Mouse (Mus musculus) midbrain, embryonic 10.5 days (tissue): Measurements from ENCODE around the gene Ntrk1. TPM values are rescaled to one million over a fixed set of nuclear protein-coding genes. Genes with fewer than 3 reads are reported as not detected.

Source experiments
- DNase-seq: peaks from one replicate; pipeline ENCODE4 v3.0.0-alpha.2; 2017; ENCODE audit warnings: low spot score
- H3K27ac ChIP-seq: fragments of 300-500 bp; sonication (generic); replicated peaks from 2 replicates; pipeline ENCODE4 v1.5.1; 2016; ENCODE audit warnings: mild to moderate bottlenecking
- H3K27me3 ChIP-seq: fragments of 300-500 bp; sonication (generic); 2 replicates; pipeline ENCODE4 v1.6.1; 2016; ENCODE audit warnings: low read depth, mild to moderate bottlenecking; ENCODE audit not compliant: poor library complexity, severe bottlenecking
- H3K36me3 ChIP-seq: fragments of 300-500 bp; sonication (generic); 2 replicates; pipeline ENCODE4 v1.6.1; 2016; ENCODE audit warnings: mild to moderate bottlenecking, moderate library complexity
- H3K4me1 ChIP-seq: fragments of 300-500 bp; sonication (generic); 2 replicates; pipeline ENCODE4 v1.6.1; 2016
- H3K4me3 ChIP-seq: fragments of 300-500 bp; sonication (generic); 2 replicates; pipeline ENCODE4 v1.5.1; 2016; ENCODE audit warnings: mild to moderate bottlenecking, moderate library complexity
- H3K9me3 ChIP-seq: fragments of 300-500 bp; sonication (generic); replicated peaks from 2 replicates; pipeline ENCODE4 v1.6.1; 2016; ENCODE audit warnings: mild to moderate bottlenecking
- WGBS: fragments of 180-500 bp; shearing (Covaris S2); methylation state at CpG from one replicate; pipeline ENCODE4 v1.1.7; 2016; 5-methylcytosine and 5-hydroxymethylcytosine counted together
- polyA plus RNA-seq: library from polyadenylated mRNA; unstranded; fragments of >200 nt; fragmentation: Nextera tagmentation; extraction: Ambion mirVana; gene quantifications from 2 replicates; pipeline ENCODE4 v1.2.1, GENCODE M21; 2016

The Ntrk1 gene
- polyA plus RNA-seq, 1 experiment from 2014 or later, result 4.9 TPM

DNA sequence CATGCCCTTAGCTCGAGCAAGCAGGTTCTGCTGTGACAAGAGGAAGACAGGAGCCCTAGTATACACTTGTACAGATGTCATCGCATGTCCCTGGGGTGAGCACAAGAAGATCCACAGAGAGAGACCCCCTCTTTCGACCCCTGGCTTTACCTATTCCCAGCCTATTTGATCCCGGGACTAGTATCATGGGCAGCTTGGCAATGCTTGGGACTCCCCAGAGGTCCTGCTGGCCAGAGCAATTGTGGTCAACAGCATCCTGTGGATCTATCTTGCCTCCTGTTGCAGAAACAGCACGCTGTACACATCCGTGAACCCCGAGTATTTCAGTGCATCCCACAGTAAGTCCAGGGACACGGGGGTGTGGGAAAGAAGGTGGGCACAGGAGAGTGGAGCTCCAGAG, 16.3 kb upstream of the Ntrk1 start:
- H3K4me1 ChIP-seq, result peaks cover 15% of the 10 kb centered on the region
- no peaks in the 10 kb centered on the region for H3K9me3 ChIP-seq
- no peaks in the 10 kb centered on the region for H3K36me3 ChIP-seq
- DNase-seq, result no peak
- H3K27me3 ChIP-seq, result peaks cover 100% of the 10 kb centered on the region
- 84% methylated on average over 8 of the region's 8 CpGs for WGBS
- no peak overlapping the region for H3K4me3 ChIP-seq
- no peak overlapping the region for H3K27ac ChIP-seq

DNA sequence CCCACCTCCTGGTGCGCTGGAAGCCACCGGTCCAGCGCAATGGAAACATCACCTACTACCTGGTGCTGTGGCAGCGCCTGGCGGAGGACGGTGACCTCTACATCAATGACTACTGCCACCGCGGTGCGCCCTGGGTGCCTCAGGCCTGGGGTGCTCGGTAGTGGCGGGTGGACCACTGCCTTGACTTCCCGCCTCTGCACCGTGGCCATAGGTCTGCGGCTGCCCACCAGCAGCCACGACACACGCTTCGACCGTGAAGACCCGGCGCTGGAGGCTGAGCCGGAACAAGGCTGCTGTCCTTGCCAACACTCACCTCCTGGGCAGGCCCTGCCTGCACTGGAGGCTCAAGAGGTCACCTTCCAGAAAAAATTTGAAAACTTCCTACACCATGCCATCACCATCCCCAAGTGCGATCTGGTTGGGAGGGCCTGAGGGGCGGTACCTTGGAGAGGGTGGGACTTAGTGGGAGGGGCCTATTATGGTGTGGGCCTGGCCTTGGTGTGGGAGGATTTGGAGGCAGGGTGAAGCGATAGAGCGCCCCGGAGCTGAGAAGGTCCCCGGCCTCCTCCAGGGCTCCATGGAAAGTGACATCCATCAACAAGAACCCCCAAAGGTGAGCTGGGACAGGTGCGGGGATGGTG, 14.5 kb upstream of the Ntrk1 start:
- H3K4me3 ChIP-seq, result peak overlapping the region; percentile 40
- no peaks in the 10 kb centered on the region for H3K36me3 ChIP-seq
- H3K27ac ChIP-seq, result no peak overlapping the region
- peaks cover 100% of the 10 kb centered on the region for H3K27me3 ChIP-seq
- 3% methylated on average over 28 of the region's 28 CpGs for WGBS
- H3K9me3 ChIP-seq, result no peaks in the 10 kb centered on the region
- DNase-seq, result no peak
- peaks cover 15% of the 10 kb centered on the region for H3K4me1 ChIP-seq

DNA sequence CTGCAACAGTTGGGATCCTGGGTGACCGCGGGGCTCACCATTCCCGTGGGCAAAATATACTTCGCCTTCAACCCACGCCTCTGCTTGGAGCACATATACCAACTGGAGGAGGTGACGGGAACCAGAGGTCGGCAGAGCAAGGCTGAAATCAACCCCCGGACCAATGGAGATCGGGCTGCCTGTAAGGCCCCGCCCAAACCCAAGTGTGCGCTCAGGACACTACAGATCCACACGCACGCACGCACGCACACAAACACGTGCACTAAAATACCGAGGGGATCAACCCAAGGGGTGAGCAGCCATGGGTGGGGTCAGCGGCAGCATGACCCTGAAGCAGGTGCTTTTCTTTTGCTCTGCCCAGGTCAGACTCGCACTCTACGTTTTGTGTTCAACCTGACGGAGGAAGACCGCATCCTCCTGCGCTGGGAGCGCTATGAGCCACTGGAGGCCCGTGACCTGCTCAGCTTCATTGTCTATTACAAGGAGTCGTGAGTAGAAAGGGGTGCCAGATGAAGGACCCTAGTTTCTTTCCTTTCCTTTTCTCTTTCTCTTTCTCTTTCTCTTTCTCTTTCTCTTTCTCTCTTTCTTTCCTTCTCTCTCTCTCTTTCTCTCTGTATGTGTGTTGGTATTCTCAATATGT, 9.2 kb upstream of the Ntrk1 start:
- H3K27ac ChIP-seq, result no peak overlapping the region
- H3K4me1 ChIP-seq, result peaks cover 15% of the 10 kb centered on the region
- H3K9me3 ChIP-seq, result no peaks in the 10 kb centered on the region
- no peaks in the 10 kb centered on the region for H3K36me3 ChIP-seq
- no peak for DNase-seq
- 4% methylated on average over 26 of the region's 26 CpGs for WGBS
- H3K4me3 ChIP-seq, result peak overlapping the region; percentile 42
- H3K27me3 ChIP-seq, result peaks cover 100% of the 10 kb centered on the region

DNA sequence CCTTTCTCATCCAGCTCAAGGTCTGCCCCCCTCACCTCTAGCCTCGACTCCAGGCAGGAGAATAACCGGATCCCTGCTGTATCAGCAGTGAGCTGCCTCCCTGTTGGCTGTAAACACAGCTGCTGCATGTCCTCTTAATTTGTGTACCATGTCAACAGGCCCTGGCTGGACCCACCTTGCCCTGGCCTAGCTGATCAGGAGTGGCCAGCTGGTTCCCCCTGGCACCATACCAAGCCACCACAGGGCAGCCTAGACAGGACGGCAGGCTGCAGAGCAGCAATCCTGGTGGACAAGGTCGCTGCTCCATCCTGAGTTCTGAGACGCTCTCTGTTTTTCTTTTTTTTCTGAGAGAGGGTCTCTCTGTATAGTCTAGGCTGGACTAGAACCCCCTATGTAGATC, 6.7 kb upstream of the Ntrk1 start:
- Histone ChIP-seq H3K9me3 (no peaks in the 10 kb centered on the region), H3K27ac (no peak overlapping the region), H3K27me3 (peaks cover 100% of the 10 kb centered on the region), H3K36me3 (no peaks in the 10 kb centered on the region), H3K4me1 (peaks cover 35% of the 10 kb centered on the region), H3K4me3 (no peak overlapping the region)
- 60% methylated on average over 5 of the region's 5 CpGs for WGBS
- DNase-seq, result no peak

DNA sequence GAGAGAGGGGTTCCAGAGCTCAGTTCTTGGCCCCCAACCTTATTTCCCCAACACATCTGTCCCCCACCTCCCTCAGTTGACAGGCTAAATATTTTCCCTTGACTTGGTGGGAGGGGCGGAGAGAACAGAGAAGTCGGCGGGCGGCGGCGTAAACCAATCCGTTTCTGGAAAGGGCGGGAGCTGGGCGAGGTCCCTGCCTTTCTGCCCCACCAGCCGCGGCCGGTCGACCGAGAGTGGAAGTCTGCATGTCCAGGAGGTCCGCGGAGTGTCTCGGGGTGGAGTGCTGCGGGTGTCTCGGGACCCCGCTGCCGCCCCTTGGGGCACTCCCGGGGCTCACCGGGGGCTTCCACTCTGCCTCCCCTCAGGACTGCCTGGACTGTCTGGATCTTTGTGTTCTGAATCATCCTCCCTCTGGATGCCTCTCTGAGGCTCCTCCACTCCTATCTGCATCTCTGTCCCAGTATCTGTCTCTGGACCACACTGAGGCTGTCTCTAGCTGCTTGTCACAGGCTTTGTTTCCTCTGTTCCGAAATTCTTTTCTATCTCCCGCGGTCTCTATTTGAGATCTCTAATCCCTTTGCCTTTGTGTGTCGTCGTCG, 1.9 kb upstream of the Ntrk1 start, which contains the start of gene Insrr:
Gene Insrr, plus strand, starts transcription at position 216 of the 599 bp plus-strand sequence.
- peak; percentile 55 for DNase-seq
- WGBS, result 0% methylated on average over 29 of the region's 29 CpGs
- Histone ChIP-seq H3K27ac (peak within 1 kb of the TSS; percentile 72), H3K27me3 (peaks cover 100% of the 10 kb centered on the region), H3K9me3 (no peaks in the 10 kb centered on the region), H3K36me3 (no peaks in the 10 kb centered on the region), H3K4me1 (peaks cover 43% of the 10 kb centered on the region), H3K4me3 (peak within 1 kb of the TSS; percentile 51)

DNA sequence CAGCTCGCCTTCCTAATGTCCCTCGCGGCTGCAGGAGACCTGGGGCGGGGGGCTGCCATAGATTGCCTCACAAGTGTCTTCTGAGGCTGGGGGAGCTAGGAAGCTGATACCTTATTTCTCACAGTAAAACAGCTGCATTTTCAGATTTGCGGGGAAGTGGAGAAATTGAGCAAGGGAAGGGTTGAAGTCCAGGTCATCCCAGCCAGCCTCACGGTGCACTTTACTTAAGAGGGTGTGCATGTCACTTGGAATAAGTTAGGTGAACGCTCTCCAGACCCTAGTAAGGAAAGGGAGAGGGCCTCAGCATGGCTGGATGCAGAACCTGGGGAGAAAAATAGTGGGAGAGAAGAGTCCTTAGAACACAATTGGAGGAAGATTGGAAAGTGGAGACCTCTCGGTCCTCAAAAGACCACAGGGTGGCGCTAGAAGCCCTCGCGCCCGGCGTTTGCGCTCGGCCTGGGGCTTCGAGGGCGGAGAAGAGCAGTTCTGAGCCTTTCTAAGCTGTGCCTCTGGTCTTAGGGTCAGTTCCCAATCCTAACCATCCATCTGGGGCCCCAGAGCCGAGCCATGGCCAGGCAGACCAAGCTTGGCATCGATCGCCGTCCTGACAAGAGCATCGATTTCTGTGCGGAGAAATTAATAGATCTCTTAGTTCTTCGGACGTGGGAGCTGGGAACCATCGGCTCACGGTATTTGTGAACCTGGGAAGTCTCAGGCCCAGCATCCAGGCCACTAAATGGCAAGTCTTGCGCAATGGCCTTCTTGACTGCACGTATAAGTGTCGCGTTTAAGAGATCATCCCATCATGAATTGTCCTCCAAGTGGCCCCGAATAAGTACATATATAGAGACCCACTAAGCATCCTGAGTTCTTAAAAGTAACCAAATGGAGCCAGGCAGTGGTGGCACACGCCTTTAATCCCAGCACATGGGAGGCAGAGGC, 645 bp upstream of the Ntrk1 start:
- Histone ChIP-seq H3K27ac (no peak overlapping the region; the same call in 1 of the 2 replicates), H3K4me3 (peak overlapping the region; percentile 47), H3K4me1 (peaks cover 43% of the 10 kb centered on the region), H3K36me3 (no peaks in the 10 kb centered on the region), H3K27me3 (peaks cover 100% of the 10 kb centered on the region), H3K9me3 (no peaks in the 10 kb centered on the region)
- 13% methylated on average over 33 of the region's 33 CpGs for WGBS
- peak; percentile 80 for DNase-seq

DNA sequence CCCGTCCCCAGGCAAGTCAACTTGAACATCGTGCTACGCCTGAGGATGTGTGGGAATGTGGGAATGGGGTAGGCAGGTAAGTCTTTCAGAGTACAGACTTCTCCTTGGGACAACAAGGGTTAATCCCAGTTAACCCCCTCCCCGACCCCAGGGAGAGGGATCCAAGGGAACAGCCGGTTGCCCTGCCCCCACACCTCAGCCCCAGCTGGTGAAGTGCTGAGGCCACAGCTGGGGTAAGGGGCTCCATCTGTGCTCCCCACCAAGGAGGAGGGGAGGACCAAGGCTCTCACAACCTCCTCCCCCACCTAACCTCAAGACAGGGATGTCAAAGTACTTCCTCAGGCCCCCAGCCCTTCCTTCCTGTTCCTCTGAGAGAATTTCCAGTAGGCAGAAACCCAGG, 5.2 kb downstream of the Ntrk1 start:
- no peak for DNase-seq
- peaks cover 25% of the 10 kb centered on the region for H3K4me1 ChIP-seq
- WGBS, result 26% methylated on average over 5 of the region's 5 CpGs
- no peaks in the 10 kb centered on the region for H3K36me3 ChIP-seq
- no peak overlapping the region for H3K4me3 ChIP-seq
- H3K27me3 ChIP-seq, result peaks cover 62% of the 10 kb centered on the region
- no peaks in the 10 kb centered on the region for H3K9me3 ChIP-seq
- H3K27ac ChIP-seq, result peak overlapping the region; percentile 43; the same call in 1 of the 2 replicates

DNA sequence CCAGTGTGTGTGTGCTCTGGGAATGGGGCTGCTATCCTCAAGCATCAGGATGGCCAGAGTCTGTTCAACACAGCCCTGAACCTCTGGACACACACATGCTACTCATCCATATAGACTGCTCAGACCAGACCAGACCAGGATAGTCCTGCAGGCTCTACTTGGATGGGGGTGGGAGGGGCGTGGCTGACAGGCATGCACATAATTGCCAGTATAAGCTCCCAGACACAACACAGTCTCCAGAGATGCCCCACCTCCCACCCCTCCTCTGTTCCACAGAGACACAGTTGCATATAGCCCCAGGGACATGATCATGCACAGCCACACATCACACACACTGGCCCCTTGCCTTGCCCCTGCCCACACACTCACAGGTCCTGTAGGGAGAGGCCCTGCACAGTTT, 5.7 kb downstream of the Ntrk1 start:
- Histone ChIP-seq H3K4me1 (peaks cover 20% of the 10 kb centered on the region), H3K4me3 (no peak overlapping the region), H3K9me3 (no peaks in the 10 kb centered on the region), H3K36me3 (no peaks in the 10 kb centered on the region), H3K27me3 (peaks cover 57% of the 10 kb centered on the region), H3K27ac (peak overlapping the region; percentile 43; the same call in 1 of the 2 replicates)
- DNase-seq, result no peak
- WGBS, result 82% methylated on average over 1 of the region's 1 CpGs

DNA sequence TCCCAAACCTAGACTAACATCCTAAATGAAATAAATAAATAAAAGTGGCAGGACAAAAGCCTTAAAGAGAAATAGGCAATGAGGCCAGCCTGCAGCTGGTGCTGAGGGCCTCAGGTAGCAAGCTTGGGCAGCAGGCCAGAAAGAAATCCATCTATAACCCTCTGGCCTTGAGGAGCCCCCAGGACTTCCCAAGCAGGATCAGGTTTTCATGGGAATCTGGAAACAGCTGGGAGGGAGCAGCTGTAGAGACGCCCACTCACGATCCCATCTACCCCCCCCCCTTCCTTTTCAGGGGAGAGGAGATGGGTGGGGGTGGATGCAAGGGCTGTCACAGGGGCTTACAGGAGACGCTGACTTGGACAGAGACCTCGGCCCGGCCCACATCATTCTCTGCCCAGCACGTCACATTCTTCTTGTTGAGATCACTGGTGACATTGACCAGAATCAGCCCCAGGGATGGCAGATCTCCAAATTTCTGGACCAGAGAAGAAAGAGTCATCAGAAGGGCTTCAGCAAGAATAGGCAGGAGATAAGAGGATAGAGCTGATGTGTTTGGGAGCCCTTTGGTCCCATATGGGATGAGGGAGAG, 9.2 kb downstream of the Ntrk1 start:
- peaks cover 29% of the 10 kb centered on the region for H3K4me1 ChIP-seq
- no peak for DNase-seq
- H3K9me3 ChIP-seq, result no peaks in the 10 kb centered on the region
- 81% methylated on average over 6 of the region's 6 CpGs for WGBS
- H3K4me3 ChIP-seq, result no peak overlapping the region
- H3K36me3 ChIP-seq, result no peaks in the 10 kb centered on the region
- peaks cover 23% of the 10 kb centered on the region for H3K27me3 ChIP-seq
- H3K27ac ChIP-seq, result no peak overlapping the region

DNA sequence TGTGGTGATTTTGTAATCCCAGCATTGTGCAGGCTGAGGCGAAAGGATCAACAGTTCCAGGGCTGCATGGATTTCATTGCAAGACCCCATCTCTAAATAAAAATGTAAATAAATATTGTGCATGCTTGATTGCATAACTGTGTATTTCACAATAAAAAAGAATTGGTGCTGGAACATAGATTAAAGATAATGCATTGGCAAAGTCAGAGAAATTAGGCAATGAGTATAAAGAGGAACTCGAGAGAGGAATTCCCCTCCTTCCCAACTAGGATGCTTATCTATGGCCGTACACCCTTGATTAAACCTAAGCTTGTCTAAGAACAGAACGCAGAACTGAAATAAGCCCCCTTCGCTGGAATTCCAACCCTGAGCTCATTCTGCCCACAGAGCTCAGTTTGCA, 9.8 kb downstream of the Ntrk1 start:
- Histone ChIP-seq H3K27me3 (peaks cover 23% of the 10 kb centered on the region), H3K4me3 (no peak overlapping the region), H3K36me3 (no peaks in the 10 kb centered on the region), H3K4me1 (peaks cover 28% of the 10 kb centered on the region), H3K9me3 (no peaks in the 10 kb centered on the region), H3K27ac (no peak overlapping the region)
- no peak for DNase-seq
- 84% methylated on average over 5 of the region's 5 CpGs for WGBS

DNA sequence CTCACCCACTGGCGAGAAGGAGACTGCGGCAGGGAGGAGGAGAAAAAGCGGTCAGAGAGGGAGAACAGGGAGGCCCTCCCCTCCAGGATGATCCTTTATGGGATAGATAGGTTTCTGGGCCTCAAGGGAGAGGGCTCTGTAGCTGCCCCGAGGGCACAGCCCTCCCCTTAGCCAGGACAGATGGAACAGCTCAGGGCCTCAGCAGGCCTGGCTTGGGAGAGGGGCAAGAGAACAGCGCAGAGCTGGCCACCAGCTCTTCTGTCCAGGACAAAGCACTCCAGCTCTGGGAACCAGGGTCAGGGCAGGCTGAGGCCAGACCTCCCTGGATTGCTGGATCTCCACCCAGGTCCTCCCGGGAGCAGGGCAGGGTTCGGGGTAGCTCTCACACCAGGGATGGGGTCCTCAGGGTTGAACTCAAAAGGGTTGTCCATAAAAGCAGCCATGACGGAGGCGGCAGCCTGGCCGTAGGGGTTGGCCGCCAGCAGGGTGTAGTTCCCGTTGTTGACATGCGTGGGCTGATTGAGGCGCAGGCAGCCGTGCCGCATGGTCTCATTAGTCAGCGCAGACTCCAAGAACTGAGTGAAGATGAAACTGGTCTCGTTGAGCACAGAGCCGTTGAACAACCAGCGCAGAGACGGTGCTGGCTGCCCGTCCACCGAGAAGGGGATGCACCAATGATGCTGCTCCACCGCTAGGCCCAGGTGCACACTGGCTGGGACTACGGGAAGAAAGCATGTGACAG, 11.5 kb downstream of the Ntrk1 start:
- peaks cover 27% of the 10 kb centered on the region for H3K27me3 ChIP-seq
- WGBS, result 88% methylated on average over 25 of the region's 25 CpGs
- peak overlapping the region; percentile 23 for H3K27ac ChIP-seq
- no peak overlapping the region for H3K4me3 ChIP-seq
- no peaks in the 10 kb centered on the region for H3K9me3 ChIP-seq
- H3K36me3 ChIP-seq, result no peaks in the 10 kb centered on the region
- peaks cover 26% of the 10 kb centered on the region for H3K4me1 ChIP-seq
- DNase-seq, result no peak
